Mouse (Mus musculus): Measurements from ENCODE around the gene Vsig2.

Vsig2 gene

GRCm38 (mm10) chr9:37536851-37537250 is 2.2 kb upstream of the Vsig2 start:
- in situ Hi-C loops (cut with MboI): no loop called here

DNA sequence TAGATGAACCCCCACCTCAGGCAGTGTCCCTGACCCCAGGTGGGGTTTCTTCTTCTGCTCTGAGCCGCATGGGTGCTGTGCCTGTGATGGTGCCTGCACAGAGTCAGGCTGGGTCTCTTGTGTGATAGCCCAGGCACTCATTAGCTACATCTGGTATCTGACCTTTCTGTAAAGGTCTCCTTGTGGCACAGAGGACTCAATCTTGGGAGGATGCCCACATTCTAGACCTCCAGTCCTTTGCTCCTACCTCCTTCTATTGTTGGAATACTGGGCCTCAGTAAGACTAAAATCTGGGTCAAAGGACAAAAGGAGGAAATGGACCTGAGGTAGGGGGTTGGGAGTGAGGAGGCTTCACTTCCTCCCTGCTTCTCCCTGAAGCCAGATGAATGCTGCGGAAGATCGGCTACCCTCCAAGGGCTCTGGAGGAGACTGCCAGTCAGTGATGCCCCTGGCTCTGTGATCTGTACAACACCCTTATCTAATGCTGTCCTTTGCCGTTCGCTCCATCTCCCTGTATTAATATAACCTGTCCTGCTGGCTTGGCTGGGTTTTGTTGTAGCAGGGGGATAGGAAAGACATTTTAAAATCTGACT is 1.3 kb upstream of the Vsig2 start:
- in situ Hi-C loops (cut with MboI): no loop called here

GRCm38 (mm10) chr9:37540226-37540625 is 1.2 kb downstream of the Vsig2 start:
- in situ Hi-C loops (cut with MboI): no loop called here

DNA sequence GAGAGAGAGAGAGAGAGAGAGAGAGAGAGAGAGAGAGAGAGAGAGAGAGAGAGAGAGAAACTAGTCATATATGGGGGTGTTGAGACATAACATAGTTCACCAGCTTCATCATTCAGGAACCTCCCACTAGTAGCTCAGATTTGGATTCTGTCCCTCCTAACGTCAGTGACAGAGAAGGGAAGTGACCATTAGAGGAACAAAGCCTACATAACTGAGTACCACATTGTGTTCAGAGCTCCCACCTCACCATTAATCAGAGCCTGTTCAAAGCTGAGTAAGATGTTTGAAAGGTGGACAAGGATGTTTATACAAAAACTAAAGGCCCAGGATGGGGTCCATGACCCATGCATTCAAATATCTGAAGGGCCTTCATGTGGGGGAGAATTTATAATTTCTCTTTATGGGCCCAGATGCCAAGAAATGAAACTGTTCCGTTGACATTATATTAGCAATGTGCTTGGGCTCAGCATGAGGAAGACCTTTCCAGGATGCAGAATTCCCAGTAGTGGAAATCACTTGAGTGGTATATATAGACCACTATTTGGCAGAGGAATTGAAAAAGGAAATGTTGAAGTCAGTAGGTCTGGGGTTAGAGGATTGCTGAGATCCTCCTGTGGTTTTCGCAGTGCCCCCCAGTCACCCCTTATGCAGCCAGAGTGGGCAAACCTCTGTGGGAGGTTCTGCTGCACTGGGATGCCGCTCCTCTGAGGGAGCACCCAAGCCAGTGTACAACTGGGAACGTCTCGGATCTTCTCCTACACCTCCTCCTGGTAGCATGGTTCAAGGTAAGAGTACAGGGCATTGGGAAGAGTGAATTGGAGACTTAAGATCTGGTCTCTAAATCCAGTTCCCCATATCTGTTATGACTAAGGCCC is 1.9 kb downstream of the Vsig2 start:
- in situ Hi-C loops (cut with MboI): no loop called here

DNA sequence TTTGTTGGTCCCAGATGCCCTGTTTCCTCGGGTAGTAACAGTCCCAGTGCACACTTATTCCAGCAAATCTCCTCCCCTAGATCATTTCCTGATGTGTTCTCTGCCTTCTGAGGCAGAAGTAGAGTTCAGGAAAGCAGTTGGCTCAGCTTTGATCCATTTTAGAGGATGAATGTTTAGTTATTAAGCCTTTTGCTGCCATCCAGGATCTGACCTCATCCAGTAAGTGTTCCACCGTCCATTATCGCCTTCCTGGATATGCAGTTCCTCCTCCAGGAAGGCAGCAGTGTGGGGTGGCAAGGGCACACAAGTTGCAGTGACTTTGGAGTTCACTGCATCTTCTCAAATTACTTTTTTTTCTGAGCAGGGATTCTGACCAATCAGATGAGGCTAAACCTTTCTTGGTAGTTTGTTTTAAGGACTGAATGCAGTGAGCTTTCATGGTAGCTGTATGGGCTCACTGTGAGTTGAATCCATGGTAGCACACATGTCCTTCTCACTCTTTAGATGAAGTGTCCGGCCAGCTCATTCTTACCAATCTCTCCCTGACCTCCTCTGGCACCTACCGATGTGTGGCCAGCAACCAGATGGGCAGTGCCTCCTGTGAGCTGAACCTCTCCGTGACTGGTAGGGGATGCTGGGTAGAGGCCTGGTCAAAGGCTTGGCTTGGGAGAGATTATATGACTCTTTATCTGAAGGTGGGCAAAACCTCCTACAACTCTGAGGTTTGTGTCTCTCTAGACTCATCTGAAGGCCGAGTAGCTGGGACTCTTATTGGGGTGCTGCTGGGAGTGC is 3.0 kb downstream of the Vsig2 start:
- in situ Hi-C loops (cut with MboI): no loop called here

DNA sequence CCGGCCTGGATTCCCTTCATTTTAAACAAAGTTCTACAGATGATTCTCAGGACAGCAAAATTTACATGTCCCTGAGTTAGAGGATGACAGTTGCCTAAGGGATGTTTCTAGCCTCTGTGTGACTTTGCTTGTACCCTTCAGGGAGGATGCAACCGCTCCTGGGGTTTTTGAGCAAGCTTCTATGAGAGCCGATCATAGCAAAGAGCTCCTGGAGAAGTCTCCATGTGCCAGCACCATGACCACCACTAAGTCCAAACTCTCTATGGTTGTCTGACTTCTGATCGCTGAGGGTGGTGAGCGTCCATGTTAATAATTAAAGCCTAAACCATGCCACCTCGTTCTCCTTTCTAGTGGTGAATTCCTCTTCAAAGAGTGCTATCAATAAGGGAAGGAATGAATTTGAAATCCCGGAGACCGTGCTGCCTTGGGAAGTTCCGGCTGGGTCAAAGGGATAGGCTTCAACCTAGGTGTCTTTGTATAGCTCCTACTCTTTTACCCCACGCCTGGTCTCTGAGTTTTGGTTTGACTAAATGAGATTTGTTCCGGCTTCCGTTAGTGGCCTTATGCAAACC is 4.9 kb downstream of the Vsig2 start:
- in situ Hi-C loops (cut with MboI): no loop called here

GRCm38 (mm10) chr9:37544447-37545165 is 5.6 kb downstream of the Vsig2 start:
- in situ Hi-C loops (cut with MboI): no loop called here

GRCm38 (mm10) chr9:37545166-37545610 is 6.1 kb downstream of the Vsig2 start:
- in situ Hi-C loops (cut with MboI): no loop called here

- in situ Hi-C loops (cut with MboI): no loop called here
These were observed 6.9 kb downstream of the Vsig2 start for GRCm38 (mm10) chr9:37545847-37546452.

DNA sequence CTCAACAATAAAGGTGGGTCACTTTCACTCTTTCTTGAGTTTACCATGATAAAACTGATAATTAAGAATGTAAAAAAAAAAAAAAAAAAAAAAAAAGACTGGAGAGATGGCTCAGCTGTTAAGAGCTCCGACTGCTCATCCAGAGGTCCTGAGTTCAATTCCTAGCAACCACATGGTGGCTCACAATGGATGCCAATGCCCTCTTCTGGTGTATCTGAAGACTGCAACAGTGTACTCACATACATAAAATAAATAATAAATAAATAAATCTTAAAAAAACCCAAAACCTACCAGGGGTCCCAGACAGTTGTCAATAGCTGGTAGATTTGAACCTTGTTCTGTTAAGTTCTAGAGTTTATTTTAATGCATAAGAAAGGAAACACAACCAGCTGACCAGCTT is 7.8 kb downstream of the Vsig2 start:
- in situ Hi-C loops (cut with MboI): no loop called here

GRCm38 (mm10) chr9:37550435-37550834 is 11.4 kb downstream of the Vsig2 start:
- in situ Hi-C loops (cut with MboI): no loop called here

DNA sequence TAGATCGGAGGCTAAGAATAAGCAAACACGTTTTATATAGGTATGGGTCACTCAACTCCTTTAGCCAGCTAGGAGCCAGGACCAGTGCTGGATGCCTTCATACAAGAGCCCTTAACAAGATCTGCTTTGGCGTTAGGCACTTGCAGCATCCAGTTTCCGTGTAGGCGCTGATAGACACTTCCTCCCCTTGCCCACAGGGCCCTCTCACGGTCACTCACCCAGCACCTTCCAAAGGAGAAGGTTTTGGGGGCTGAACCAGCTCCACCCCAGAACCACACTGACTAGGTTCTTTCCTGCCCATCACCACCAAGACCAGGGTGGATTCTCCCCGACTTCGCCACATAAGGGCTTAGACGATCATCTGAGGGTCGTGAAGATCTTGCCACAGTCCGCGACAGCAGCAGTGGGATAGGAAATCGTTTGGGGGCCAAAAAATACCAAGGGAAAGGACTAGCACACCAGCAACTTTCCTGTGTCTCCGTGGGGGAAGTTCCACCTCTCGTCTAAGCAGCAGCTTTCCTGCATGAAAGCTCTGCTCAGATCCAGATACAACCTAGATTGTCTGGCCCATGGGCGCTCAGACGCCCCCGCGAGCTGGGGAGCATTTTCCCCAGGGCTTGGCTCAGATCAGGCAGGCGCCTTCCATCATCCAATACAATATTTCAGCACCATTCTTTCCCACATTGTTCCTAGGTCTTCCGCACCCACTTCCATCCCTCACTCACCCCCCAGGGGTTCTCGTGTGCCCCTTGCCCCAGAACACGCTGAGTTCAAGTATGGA is 12.9 kb downstream of the Vsig2 start:
- in situ Hi-C loops (cut with MboI): no loop called here

GRCm38 (mm10) chr9:37552536-37553293 is 13.7 kb downstream of the Vsig2 start, which contains the start of gene Nrgn:
Gene Nrgn (minus strand): TSS chr9:37552904.
- in situ Hi-C loops (cut with MboI): no loop called here

DNA sequence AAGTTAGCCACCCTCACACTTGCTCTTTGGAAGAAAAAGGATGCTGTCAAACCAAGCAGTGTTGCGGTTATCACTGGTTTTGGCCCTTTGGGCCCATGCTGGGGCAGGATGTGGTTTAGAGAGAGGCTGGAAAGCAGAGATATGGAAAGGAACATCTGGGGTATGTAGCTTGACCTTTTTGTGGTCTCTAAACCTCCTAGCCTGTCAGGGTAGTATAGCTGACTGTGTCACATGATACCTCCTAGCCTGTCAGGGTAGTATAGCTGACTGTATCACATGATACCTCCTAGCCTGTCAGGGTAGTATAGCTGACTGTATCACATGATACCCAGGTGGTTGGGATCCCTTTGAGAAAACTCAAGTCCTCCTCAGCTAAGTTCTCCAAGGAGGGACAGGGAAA is 15.2 kb downstream of the Vsig2 start:
- in situ Hi-C loops (cut with MboI): no loop called here

DNA sequence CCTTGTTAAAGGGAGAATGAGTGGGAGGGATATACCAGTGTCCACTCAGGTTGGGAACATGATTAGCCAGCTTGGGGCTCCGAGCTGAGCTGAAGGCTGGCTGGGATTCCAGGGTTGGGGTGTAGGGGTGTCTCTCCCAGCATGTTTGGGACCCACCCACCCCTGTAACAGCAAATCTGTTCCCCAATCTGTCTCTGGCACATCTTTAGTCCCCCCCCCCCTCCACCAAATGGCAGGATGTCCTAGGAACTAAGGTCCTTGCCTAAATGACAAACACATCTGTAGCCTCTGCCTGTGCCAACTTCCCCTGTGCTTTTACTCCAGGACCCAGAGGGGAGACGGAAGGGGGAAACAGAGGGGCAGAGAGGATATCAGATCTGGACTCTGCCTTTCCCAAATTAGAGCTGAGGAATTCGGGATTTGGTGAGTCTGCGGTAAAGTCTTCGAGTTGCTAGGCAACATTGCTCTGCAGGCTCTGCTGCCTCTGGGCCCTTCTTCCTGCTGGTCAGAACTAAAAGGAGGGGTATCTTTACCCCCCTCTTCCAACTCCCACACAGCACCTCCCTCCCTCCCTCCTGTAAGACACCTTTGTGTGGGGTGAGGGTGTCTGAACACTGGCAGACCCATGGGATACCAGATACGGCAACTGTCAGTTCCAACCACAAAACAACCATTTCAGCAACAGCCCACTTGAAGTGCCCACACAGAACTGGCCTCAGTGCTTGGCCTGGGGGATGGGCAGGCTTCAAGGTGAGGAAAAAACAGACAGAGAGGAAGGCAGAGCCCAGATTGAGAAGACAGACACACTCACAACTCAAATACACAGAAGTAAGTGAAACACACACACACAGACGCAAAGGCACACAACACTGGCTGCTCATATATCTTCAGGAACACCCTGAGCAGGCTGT is 16.0 kb downstream of the Vsig2 start, which contains the start of gene Siae:
Gene Siae, plus strand, starts transcription at position 861 of the 911 bp plus-strand sequence.
- in situ Hi-C loops (cut with MboI): no loop called here

DNA sequence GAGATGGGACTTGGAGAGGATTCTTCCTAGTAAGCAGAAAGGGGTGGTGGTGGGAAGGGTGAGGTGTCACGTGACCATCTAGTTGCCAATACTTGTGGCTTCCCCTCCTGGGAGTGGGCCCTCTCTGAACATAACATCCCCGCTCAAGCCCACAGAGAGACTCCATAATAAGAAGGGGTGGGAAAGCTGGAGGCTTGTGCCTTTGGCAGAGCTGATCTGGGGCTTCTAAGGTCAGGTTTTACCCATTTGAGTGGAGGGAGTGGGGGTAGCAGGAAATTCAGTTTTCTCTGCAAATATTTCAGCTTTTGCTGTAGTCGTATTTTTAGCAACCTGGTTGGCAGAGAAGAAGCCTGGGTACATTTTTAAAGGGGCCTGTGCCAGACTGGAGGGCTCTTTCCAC is 17.3 kb downstream of the Vsig2 start:
- in situ Hi-C loops (cut with MboI): no loop called here

GRCm38 (mm10) chr9:37560617-37561016 is 21.6 kb downstream of the Vsig2 start:
- in situ Hi-C loops (cut with MboI): no loop called here

- in situ Hi-C loops (cut with MboI): no loop called here
These were observed 24.8 kb downstream of the Vsig2 start for GRCm38 (mm10) chr9:37563805-37564204.
